Mouse (Mus musculus) spleen, adult 2 months (tissue): ENCODE measurements at regions not wholly inside any gene's neighbourhood (a gene's known extent, or its start where the extent isn't known, plus 50 kb on each side); places are given as distances from the start of the nearest gene placed in this dataset.

Experiments
- CTCF ChIP-seq: fragments of 200-500 bp; IDR thresholded peaks from 2 replicates; pipeline ENCODE4 v1.5.1; 2011; ENCODE audit warnings: mild to moderate bottlenecking, inconsistent platforms; ENCODE audit not compliant: insufficient read depth, insufficient read length, insufficient replicate concordance; ENCODE audit errors: extremely low read depth
- POLR2A ChIP-seq: fragments of 200-500 bp; IDR thresholded peaks from 2 replicates; pipeline ENCODE4 v1.6.1; 2011; ENCODE audit warnings: low read depth, low read length, inconsistent platforms

DNA sequence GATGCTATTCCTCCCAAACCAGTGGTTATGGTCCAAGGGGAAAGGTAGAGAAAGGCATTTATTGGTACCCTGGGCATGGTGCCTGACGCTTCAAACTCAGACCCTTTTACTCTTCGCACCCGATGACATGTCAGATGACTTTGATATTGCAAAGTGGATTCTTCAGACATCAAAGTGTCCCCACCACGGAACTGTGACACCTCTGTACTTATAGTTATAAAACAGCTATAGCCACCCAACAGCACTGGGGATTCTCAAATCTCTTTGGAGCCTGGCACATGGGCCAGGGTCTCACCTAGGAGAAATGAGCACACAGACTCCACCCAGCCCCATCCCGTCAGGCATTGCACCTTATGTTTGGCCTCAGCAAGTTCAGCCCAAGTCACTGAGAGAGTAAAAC, 329.3 kb upstream of the 3110018I06Rik start:
- TF ChIP-seq POLR2A = no peak
- no peak for TF ChIP-seq CTCF
